Mouse (Mus musculus): Measurements from ENCODE around the gene Syne2. TPM values are rescaled to one million over a fixed set of nuclear protein-coding genes. Genes with fewer than 3 reads are reported as not detected.

Gene Syne2
- polyA plus RNA-seq, 1 experiment from 2014 or later, result 80.1 TPM

DNA sequence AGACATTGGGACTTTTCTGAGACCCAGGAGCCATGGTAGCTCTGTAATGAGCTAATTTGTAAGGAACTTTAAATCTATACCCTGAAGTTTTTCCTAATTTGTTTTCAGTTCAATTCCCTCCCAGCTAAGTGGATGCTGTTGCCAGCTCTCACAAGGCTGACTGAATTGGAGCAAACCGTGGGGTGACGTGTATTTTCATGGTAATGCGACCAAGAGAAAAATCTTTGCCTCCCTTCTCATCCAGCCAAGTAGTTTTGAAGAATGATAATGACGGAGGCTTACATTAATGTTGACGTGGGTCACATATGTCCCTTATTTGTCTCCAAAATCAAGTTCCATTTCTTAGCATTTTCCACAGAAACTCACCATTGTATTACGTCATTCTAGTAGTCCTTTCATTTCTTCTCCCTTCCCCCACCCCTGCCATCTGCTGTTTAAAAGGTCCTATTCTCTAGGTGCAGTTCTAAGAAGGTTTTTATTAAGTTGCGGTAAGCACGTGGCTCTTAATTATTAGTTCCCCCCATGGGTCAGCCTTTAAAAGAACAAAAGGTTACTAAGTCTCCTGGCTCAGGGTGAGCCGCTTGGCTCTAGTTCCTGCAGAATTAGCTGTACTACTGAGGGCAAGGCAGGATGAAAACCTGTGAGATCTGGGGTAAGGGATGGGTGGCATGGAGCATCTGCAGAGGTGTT, 55.8 kb downstream of the Syne2 start:
- H3K9me3 ChIP-seq (ENCODE audit: control insufficient read depth, low read length), result no peaks in the 10 kb centered on the region
- H3K36me3 ChIP-seq (ENCODE audit: control insufficient read depth, insufficient read depth, low read length), result no peaks in the 10 kb centered on the region; the same call in 1 of the 2 replicates
- peak; percentile 92 for DNase-seq (ENCODE audit: low spot score, missing footprints)
- peaks cover 22% of the 10 kb centered on the region for H3K4me1 ChIP-seq (ENCODE audit: control insufficient read depth, insufficient read depth, low read length)
- H3K27me3 ChIP-seq (ENCODE audit: control insufficient read depth, insufficient read depth, low read length), result no peaks in the 10 kb centered on the region
- peak overlapping the region; percentile 20 for H3K27ac ChIP-seq (ENCODE audit: low read depth, low read length)
- H3K4me2 ChIP-seq, result peak overlapping the region; percentile 8; the same call in 1 of the 2 replicates
- no peak overlapping the region for H3K4me3 ChIP-seq (ENCODE audit: low read depth, low read length)
- ATAC-seq (ENCODE audit: low FRiP score), result peak; percentile 78
- 18% methylated on average over 9 of the region's 9 CpGs for WGBS
- peak overlapping the region; percentile 41 for H3K9ac ChIP-seq (ENCODE audit: low read length)

DNA sequence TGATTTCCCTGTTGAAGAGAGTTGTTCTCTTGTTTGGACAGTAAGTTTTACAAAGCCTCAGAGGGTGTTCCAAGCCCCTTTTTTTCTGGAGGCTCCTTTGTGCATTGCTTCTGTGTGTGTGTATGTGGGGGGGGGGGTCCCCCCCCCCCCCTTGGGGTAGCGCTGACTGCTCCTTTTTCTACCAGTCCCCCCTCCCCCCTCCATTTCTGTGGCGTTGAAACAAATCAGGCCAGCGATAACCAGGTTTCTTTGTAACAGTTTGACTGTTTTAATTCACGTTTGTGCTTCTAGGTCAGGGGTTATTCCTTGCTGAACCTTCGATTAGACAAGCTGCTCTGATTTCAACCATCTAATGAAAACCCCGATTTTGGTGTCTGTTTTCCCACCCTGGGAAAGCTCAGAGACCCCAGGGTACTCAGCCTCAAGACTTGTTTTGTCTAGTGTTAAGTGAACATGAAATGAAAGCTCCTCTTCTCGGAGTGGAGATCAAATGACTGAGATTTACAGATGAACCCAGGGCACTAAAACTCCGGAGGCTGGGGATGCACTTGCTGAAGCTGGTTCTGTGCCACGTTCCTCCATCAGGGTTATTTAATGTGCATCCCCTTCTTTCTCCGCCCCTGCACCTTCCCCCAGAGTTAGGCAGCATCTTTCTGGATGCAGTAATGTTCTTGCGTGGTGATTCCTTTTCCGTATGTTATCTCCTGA, 56.5 kb downstream of the Syne2 start:
- ATAC-seq (ENCODE audit: low FRiP score), result peak; percentile 45
- 21% methylated on average over 10 of the region's 12 CpGs for WGBS
- peak; percentile 91 for DNase-seq (ENCODE audit: low spot score, missing footprints)

GRCm38 (mm10) chr12:75879636-75880317, 61.8 kb downstream of the Syne2 start:
- Histone ChIP-seq H3K36me3 (ENCODE audit: control insufficient read depth, insufficient read depth, low read length) (peaks cover 5% of the 10 kb centered on the region; the same call in 1 of the 2 replicates), H3K27ac (ENCODE audit: low read depth, low read length) (no peak overlapping the region), H3K4me3 (ENCODE audit: low read depth, low read length) (no peak overlapping the region), H3K9ac (ENCODE audit: low read length) (no peak overlapping the region), H3K4me1 (ENCODE audit: control insufficient read depth, insufficient read depth, low read length) (peaks cover under 1% of the 10 kb centered on the region), H3K9me3 (ENCODE audit: control insufficient read depth, low read length) (no peaks in the 10 kb centered on the region), H3K4me2 (no peak overlapping the region), H3K27me3 (ENCODE audit: control insufficient read depth, insufficient read depth, low read length) (no peaks in the 10 kb centered on the region)
- no peak for ATAC-seq (ENCODE audit: low FRiP score)
- 89% methylated on average over 12 of the region's 12 CpGs for WGBS
- no peak for DNase-seq (ENCODE audit: low spot score, missing footprints)

More for the DNA sequence above, 56.5 kb downstream of the Syne2 start:
- no peak overlapping the region for H3K4me3 ChIP-seq (ENCODE audit: low read depth, low read length)
- no peaks in the 10 kb centered on the region for H3K27me3 ChIP-seq (ENCODE audit: control insufficient read depth, insufficient read depth, low read length)
- peaks cover 16% of the 10 kb centered on the region for H3K4me1 ChIP-seq (ENCODE audit: control insufficient read depth, insufficient read depth, low read length)
- H3K9ac ChIP-seq (ENCODE audit: low read length), result peak overlapping the region; percentile 50
- no peaks in the 10 kb centered on the region; the same call in 1 of the 2 replicates for H3K36me3 ChIP-seq (ENCODE audit: control insufficient read depth, insufficient read depth, low read length)
- H3K9me3 ChIP-seq (ENCODE audit: control insufficient read depth, low read length), result no peaks in the 10 kb centered on the region
- peak overlapping the region; percentile 8; the same call in 1 of the 2 replicates for H3K4me2 ChIP-seq
- H3K27ac ChIP-seq (ENCODE audit: low read depth, low read length), result peak overlapping the region; percentile 20; the same call in 1 of the 2 replicates

GRCm38 (mm10) chr12:75881554-75881953, 63.6 kb downstream of the Syne2 start:
- Histone ChIP-seq H3K4me1 (ENCODE audit: control insufficient read depth, insufficient read depth, low read length) (no peaks in the 10 kb centered on the region), H3K4me2 (no peak overlapping the region), H3K27ac (ENCODE audit: low read depth, low read length) (no peak overlapping the region), H3K36me3 (ENCODE audit: control insufficient read depth, insufficient read depth, low read length) (peaks cover 5% of the 10 kb centered on the region; the same call in 1 of the 2 replicates), H3K9me3 (ENCODE audit: control insufficient read depth, low read length) (no peaks in the 10 kb centered on the region), H3K9ac (ENCODE audit: low read length) (no peak overlapping the region), H3K4me3 (ENCODE audit: low read depth, low read length) (no peak overlapping the region), H3K27me3 (ENCODE audit: control insufficient read depth, insufficient read depth, low read length) (no peaks in the 10 kb centered on the region)
- 79% methylated on average over 4 of the region's 4 CpGs for WGBS
- ATAC-seq (ENCODE audit: low FRiP score), result no peak
- no peak for DNase-seq (ENCODE audit: low spot score, missing footprints)

- H3K9ac ChIP-seq (ENCODE audit: low read length), result no peak overlapping the region
- H3K36me3 ChIP-seq (ENCODE audit: control insufficient read depth, insufficient read depth, low read length), result peaks cover 4% of the 10 kb centered on the region
- 84% methylated on average over 7 of the region's 7 CpGs for WGBS
- H3K9me3 ChIP-seq (ENCODE audit: control insufficient read depth, low read length), result no peaks in the 10 kb centered on the region
- H3K4me3 ChIP-seq (ENCODE audit: low read depth, low read length), result no peak overlapping the region
- DNase-seq (ENCODE audit: low spot score, missing footprints) (no peak), ATAC-seq (ENCODE audit: low FRiP score) (no peak)
- no peaks in the 10 kb centered on the region for H3K4me1 ChIP-seq (ENCODE audit: control insufficient read depth, insufficient read depth, low read length)
- no peak overlapping the region for H3K4me2 ChIP-seq
- H3K27ac ChIP-seq (ENCODE audit: low read depth, low read length), result no peak overlapping the region
- no peaks in the 10 kb centered on the region for H3K27me3 ChIP-seq (ENCODE audit: control insufficient read depth, insufficient read depth, low read length)
Observed at GRCm38 (mm10) chr12:75886161-75886560, 68.2 kb downstream of the Syne2 start.

- Histone ChIP-seq H3K36me3 (ENCODE audit: control insufficient read depth, insufficient read depth, low read length) (peaks cover 2% of the 10 kb centered on the region; the same call in 1 of the 2 replicates), H3K27me3 (ENCODE audit: control insufficient read depth, insufficient read depth, low read length) (no peaks in the 10 kb centered on the region), H3K9me3 (ENCODE audit: control insufficient read depth, low read length) (no peaks in the 10 kb centered on the region), H3K9ac (ENCODE audit: low read length) (no peak overlapping the region), H3K27ac (ENCODE audit: low read depth, low read length) (no peak overlapping the region), H3K4me1 (ENCODE audit: control insufficient read depth, insufficient read depth, low read length) (no peaks in the 10 kb centered on the region), H3K4me2 (no peak overlapping the region), H3K4me3 (ENCODE audit: low read depth, low read length) (no peak overlapping the region)
- DNase-seq (ENCODE audit: low spot score, missing footprints), result no peak
- 80% methylated on average over 2 of the region's 2 CpGs for WGBS
- no peak for ATAC-seq (ENCODE audit: low FRiP score)
Observed at GRCm38 (mm10) chr12:75886946-75887345, 69.0 kb downstream of the Syne2 start.

DNA sequence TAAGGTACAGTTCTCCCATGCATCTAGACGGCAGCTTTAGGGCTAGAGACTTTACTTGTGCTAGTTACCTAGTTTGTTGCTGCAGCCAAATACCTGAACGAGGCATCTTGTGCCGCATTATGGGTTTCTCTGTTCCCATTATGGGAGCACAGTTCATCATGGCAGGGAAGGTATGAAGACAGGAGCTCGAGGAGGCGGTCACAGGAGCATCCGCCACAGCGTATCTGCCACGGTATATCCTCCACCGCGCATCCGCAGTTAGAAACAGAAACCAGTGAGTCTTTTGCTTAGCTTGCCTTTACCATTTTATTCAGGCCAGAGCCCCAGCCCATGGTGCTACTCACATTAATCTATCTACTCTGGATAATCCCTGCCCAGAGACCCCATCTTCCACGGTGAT, 70.8 kb downstream of the Syne2 start:
- Histone ChIP-seq H3K27ac (ENCODE audit: low read depth, low read length) (no peak overlapping the region), H3K9me3 (ENCODE audit: control insufficient read depth, low read length) (no peaks in the 10 kb centered on the region), H3K27me3 (ENCODE audit: control insufficient read depth, insufficient read depth, low read length) (no peaks in the 10 kb centered on the region), H3K9ac (ENCODE audit: low read length) (no peak overlapping the region), H3K4me1 (ENCODE audit: control insufficient read depth, insufficient read depth, low read length) (no peaks in the 10 kb centered on the region), H3K36me3 (ENCODE audit: control insufficient read depth, insufficient read depth, low read length) (peaks cover 2% of the 10 kb centered on the region; the same call in 1 of the 2 replicates), H3K4me3 (ENCODE audit: low read depth, low read length) (no peak overlapping the region), H3K4me2 (no peak overlapping the region)
- ATAC-seq (ENCODE audit: low FRiP score) (no peak), DNase-seq (ENCODE audit: low spot score, missing footprints) (no peak)
- WGBS, result 93% methylated on average over 12 of the region's 12 CpGs

DNA sequence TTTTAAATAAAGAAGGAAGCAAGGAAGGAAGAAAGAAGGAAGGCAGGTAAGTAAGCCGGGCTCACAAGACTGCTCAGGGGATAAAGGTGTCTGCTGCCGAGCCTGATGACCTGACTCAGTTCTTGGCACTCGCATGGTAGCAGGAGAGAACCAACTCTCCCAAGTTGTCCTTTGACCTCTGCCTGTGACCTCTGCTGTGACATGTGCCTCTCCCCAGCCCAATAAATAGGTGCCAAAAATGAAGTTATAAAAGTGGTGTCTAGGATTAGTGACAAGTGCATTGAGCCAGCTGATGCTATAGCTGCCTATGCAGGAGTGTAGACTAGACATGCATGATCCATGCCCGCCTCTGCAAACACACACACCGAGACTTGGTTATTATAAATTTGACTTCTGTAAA, 73.3 kb downstream of the Syne2 start:
- ATAC-seq (ENCODE audit: low FRiP score) (no peak), DNase-seq (ENCODE audit: low spot score, missing footprints) (no peak)
- no peak overlapping the region for H3K9ac ChIP-seq (ENCODE audit: low read length)
- H3K36me3 ChIP-seq (ENCODE audit: control insufficient read depth, insufficient read depth, low read length), result peaks cover 2% of the 10 kb centered on the region; the same call in 1 of the 2 replicates
- no peak overlapping the region for H3K27ac ChIP-seq (ENCODE audit: low read depth, low read length)
- H3K4me2 ChIP-seq, result no peak overlapping the region
- WGBS, result 92% methylated on average over 5 of the region's 5 CpGs
- no peak overlapping the region for H3K4me3 ChIP-seq (ENCODE audit: low read depth, low read length)
- H3K4me1 ChIP-seq (ENCODE audit: control insufficient read depth, insufficient read depth, low read length), result no peaks in the 10 kb centered on the region
- no peaks in the 10 kb centered on the region for H3K27me3 ChIP-seq (ENCODE audit: control insufficient read depth, insufficient read depth, low read length)
- no peaks in the 10 kb centered on the region for H3K9me3 ChIP-seq (ENCODE audit: control insufficient read depth, low read length)

DNA sequence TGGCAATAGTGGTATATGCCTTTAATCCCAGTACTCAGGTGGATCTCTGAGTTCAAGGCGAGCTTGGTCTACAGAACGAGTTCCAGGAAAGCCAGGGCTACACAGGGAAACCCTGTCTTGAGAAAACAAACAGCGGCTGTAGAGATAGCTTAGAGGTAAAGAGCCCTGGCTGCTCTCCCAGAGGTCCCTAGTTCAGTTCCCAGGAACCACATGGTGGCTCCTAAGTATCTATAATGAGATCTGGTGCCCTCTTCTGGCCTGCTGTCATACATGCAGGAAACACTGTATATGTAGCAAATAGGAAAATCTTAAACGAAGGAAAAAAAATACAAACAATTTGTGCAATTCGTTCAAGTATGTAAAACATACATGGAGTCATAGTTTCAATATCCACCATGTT, 75.5 kb downstream of the Syne2 start:
- Histone ChIP-seq H3K27ac (ENCODE audit: low read depth, low read length) (no peak overlapping the region), H3K9me3 (ENCODE audit: control insufficient read depth, low read length) (no peaks in the 10 kb centered on the region), H3K36me3 (ENCODE audit: control insufficient read depth, insufficient read depth, low read length) (peaks cover 6% of the 10 kb centered on the region), H3K4me2 (no peak overlapping the region), H3K9ac (ENCODE audit: low read length) (no peak overlapping the region), H3K4me1 (ENCODE audit: control insufficient read depth, insufficient read depth, low read length) (no peaks in the 10 kb centered on the region), H3K27me3 (ENCODE audit: control insufficient read depth, insufficient read depth, low read length) (no peaks in the 10 kb centered on the region), H3K4me3 (ENCODE audit: low read depth, low read length) (no peak overlapping the region)
- ATAC-seq (ENCODE audit: low FRiP score), result no peak
- no peak for DNase-seq (ENCODE audit: low spot score, missing footprints)
- WGBS, result 83% methylated on average over 5 of the region's 5 CpGs
